Mouse (Mus musculus) leukemia stem cell, adult 10-12 weeks (primary cell): ENCODE results near the gene Gria3. TPM values are rescaled to one million over a fixed set of nuclear protein-coding genes. Genes with fewer than 3 reads are reported as not detected.

ENCODE experiments used
- polyA plus RNA-seq: library from polyadenylated mRNA; stranded (reverse); fragments of >175 nt; gene quantifications from 2 replicates; pipeline ENCODE4 v1.2.3, GENCODE M21; 2012; ENCODE audit warnings: low replicate concordance

Gene Gria3
- not detected in 2 replicates for polyA plus RNA-seq

DNA sequence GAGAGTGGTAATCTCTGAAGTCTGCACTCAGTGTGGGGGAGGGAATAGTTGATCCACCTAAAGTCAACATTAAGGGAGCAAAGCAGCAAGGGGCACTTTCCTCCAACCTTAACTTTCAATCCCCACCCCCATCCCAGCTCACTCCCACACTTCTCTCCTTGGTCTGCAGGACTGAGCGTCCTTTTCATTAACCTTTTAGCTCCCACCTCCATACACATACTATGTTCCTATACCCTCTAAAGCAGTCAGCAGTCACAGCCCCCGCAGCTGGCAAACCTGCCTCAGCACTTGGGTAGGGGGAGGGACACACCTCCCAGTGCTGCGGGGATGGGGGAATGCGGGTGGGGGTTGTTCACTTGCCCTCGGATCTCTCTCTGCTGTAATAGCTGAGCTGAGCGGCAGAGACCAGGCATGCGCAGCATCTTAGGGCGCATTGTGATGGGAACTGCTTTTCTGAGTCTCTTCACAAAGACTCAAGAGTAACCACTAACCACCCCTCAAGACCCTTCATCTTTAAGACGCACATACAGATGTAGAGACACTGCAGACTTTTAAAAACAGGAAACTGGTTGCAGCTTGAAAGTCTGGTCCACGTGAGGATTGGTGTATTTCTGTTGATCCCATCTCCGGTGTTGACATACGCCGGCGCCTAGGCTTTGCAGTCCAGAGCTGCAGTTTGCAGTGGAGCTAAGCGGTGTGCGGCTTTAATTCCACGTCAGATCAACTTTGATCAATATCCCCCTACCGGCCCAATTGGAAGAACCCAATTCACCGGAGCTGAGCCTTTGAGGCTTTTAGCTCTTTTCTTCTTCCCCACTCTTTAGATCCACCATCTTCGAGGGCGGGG is at the start of gene Gria3:
TSS of gene Gria3 (plus strand) at position 797 of the 847 bp plus-strand sequence.

